Mouse (Mus musculus): ENCODE measurements around the gene Gm2244. TPM values are rescaled to one million over a fixed set of nuclear protein-coding genes. Genes with fewer than 3 reads are reported as not detected.
"Not testable (repeated sequence)": the region's sequence is repeated elsewhere in the genome, so short reads cannot be mapped to it uniquely, and the experiment has no call there.

Gene Gm2244
- not detected in 2 replicates for polyA plus RNA-seq (2015; fragmentation: Nextera tagmentation; extraction: Ambion mirVana)

DNA sequence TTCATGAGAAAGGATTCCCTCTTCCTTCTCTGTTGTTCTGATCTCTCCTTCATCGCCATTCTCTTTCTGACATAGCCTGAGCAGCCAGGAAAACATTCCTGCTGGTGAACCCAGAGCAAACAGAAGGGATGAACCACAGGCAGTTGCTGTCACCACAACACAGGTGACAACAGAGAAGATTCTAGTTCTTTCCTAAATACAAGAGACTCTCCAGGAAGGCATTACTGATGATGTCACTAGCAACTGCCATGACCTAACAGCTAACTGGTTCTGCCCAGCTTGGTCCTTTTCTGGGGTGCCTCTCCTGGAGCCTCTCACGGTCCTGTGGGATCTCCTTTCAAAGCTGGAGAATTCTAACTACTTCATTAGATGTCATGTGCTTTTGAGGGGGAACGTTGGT, at the start of gene Gm2244:
TSS of gene Gm2244 (minus strand) at position 101 of the 400 bp plus-strand sequence.
- H3K4me2 ChIP-seq (replicated peaks); H3K4me3 ChIP-seq (replicated peaks); H3K9me3 ChIP-seq (replicated peaks); H3K36me3 ChIP-seq; H3K27me3 ChIP-seq; H3K9ac ChIP-seq; ATAC-seq (ENCODE audit: insufficient number of reproducible peaks, low FRiP score, low TSS enrichment, low read depth); H3K27ac ChIP-seq (replicated peaks); H3K4me1 ChIP-seq: not testable (repeated sequence)
- WGBS = 68% methylated on average over 1 of the region's 3 CpGs

DNA sequence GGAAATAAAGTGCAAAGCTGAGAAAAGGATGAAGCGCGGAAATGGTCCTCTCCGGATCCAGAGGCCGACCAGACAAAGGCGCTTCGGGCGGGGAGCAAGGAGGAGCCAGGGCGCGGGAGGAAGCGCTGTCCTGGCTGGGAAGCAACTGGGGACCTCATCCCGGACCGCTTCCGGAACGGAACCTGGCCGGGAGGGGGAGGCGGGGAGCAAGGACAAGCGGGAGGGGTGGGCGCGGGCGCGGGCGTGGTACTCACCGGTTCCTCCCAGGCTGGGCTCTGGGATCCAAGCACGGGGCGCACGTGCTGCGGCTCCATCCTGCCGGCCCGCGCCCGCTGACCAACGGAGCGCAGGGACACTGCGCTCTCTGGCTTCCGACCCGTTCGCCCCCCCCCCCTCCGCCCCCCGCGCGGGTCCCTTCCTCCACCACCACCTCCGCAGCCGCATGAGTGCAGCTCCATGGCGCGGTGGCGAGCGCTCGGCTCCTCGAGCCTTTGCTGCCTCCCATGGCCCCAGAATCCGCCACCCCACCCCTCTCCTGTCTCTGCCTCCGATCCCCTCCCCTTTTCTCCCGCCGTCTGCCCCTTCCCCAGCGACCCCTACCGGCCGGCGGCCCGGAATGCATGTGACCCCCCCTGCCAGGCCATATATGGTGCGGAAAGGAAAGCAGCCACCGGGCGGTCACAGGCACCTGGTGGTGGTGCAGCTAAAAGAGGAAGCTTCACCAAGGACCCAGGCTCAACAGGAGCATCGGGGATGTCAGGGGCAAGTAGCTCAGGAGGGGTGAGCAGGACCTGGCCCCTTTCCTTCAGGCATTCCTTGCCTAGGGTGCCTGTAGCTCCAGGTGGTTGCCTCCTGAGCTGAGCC, 35.3 kb upstream of the Gm2244 start, which contains the start of gene Gm2237:
TSS of gene Gm2237 (minus strand) at position 332 of the 864 bp plus-strand sequence.
- Histone ChIP-seq H3K4me2 (replicated peaks) (peak within 1 kb of the TSS; percentile 53), H3K4me3 (replicated peaks) (peak within 1 kb of the TSS; percentile 48)
- not testable (repeated sequence) for H3K27me3 ChIP-seq; H3K4me1 ChIP-seq; H3K9me3 ChIP-seq (replicated peaks); H3K36me3 ChIP-seq; ATAC-seq (ENCODE audit: insufficient number of reproducible peaks, low FRiP score, low TSS enrichment, low read depth); H3K9ac ChIP-seq; H3K27ac ChIP-seq (replicated peaks)
- under 1% methylated on average over 30 of the region's 62 CpGs for WGBS

Other genes starting within 250 kb of the Gm2244 start
- gene Gm21738, start 131.0 kb downstream of the Gm2244 start, polyA plus RNA-seq (2015; fragmentation: Nextera tagmentation; extraction: Ambion mirVana) = 1.00 TPM in 1 of 2 replicates, not detected in the other
- 1.8 and 2.2 TPM in 2 replicates for gene Gm2237, start 35.2 kb upstream of the Gm2244 start, polyA plus RNA-seq (2015; fragmentation: Nextera tagmentation; extraction: Ambion mirVana)
- not detected in 2 replicates for gene Gm5458, start 52.6 kb upstream of the Gm2244 start, polyA plus RNA-seq (2015; fragmentation: Nextera tagmentation; extraction: Ambion mirVana)
- gene Nid2, start 201.3 kb upstream of the Gm2244 start, polyA plus RNA-seq (2015; fragmentation: Nextera tagmentation; extraction: Ambion mirVana) = 86.7 and 91.3 TPM in 2 replicates